Mouse (Mus musculus): ENCODE results near the gene Chmp2a. TPM values are rescaled to one million over a fixed set of nuclear protein-coding genes. Genes with fewer than 3 reads are reported as not detected.

Chmp2a gene
- polyA plus RNA-seq (2012; rRNA removed): 67.1 and 76.2 TPM in 2 replicates

GRCm38 (mm10) chr7:13034148-13034977, at the start of gene Chmp2a:
Gene Chmp2a, minus strand, starts transcription at chr7:13034807.

GRCm38 (mm10) chr7:13054287-13055010, 19.8 kb upstream of the Chmp2a start, which contains the start of gene Mzf1:
Gene Mzf1, minus strand, starts transcription at chr7:13054764.

GRCm38 (mm10) chr7:13037901-13038555, 3.4 kb upstream of the Chmp2a start, which contains the start of gene Ube2m:
Gene Ube2m, minus strand, starts transcription at chr7:13038275.

GRCm38 (mm10) chr7:13010005-13010908, 24.4 kb downstream of the Chmp2a start, which contains the start of gene Zbtb45:
Gene Zbtb45, minus strand, starts transcription at chr7:13010034.

DNA sequence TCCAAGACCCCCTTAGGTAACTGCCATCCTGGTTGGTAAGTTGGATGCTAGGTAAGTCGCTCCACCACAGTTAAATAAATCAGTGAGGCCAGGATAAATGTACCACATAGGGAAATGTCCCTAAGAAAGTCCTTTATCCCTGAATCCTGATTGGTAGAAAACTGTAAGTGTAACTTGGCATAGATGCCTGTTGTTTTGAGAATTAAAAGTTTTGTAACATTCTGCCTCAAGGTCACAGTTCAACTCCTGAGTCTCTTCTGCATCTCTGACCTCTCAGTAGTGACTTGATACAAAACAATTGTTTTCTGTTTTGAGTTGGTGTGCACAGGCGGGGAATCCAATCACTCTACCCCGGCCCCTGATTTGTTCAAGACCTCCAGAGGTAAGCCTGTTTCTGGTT, 35.8 kb downstream of the Chmp2a start, which contains the start of gene Trim28:
TSS of gene Trim28 (plus strand) at position 264 of the 400 bp plus-strand sequence.

GRCm38 (mm10) chr7:12998053-12998452, 36.6 kb downstream of the Chmp2a start, which contains the start of gene Slc27a5:
Gene Slc27a5, minus strand, starts transcription at chr7:12998192.

Other genes with a start within 250 kb of the Chmp2a start
- gene Zscan18, start 231.2 kb downstream of the Chmp2a start, polyA plus RNA-seq (2012; rRNA removed): 3.9 and 4.8 TPM in 2 replicates
- gene Zfp329, start 215.9 kb downstream of the Chmp2a start, polyA plus RNA-seq (2012; rRNA removed): 0.62 and 1.2 TPM in 2 replicates
- gene Zfp110, start 200.0 kb downstream of the Chmp2a start, polyA plus RNA-seq (2012; rRNA removed): 4.6 and 11.1 TPM in 2 replicates
- gene Zfp128, start 153.6 kb downstream of the Chmp2a start, polyA plus RNA-seq (2012; rRNA removed): 1.4 and 1.5 TPM in 2 replicates
- gene Zscan22, start 137.0 kb downstream of the Chmp2a start, polyA plus RNA-seq (2012; rRNA removed): 15.0 and 21.0 TPM in 2 replicates
- 4,303 and 5,955 TPM in 2 replicates for gene Rps5, start 112.5 kb downstream of the Chmp2a start, polyA plus RNA-seq (2012; rRNA removed)
- 1.1 and 1.4 TPM in 2 replicates for gene Rnf225, start 107.4 kb downstream of the Chmp2a start, polyA plus RNA-seq (2012; rRNA removed)
- 15.2 and 15.9 TPM in 2 replicates for gene Zfp324, start 69.0 kb downstream of the Chmp2a start, polyA plus RNA-seq (2012; rRNA removed)
- 8.6 and 10.7 TPM in 2 replicates for gene Zfp446, start 57.0 kb downstream of the Chmp2a start, polyA plus RNA-seq (2012; rRNA removed)
- 0.14 and 0.92 TPM in 2 replicates for gene Slc27a5, start 36.6 kb downstream of the Chmp2a start, polyA plus RNA-seq (2012; rRNA removed)
- gene Trim28, start 35.7 kb downstream of the Chmp2a start, polyA plus RNA-seq (2012; rRNA removed): 489 and 576 TPM in 2 replicates
- 65.0 and 66.4 TPM in 2 replicates for gene Zbtb45, start 24.8 kb downstream of the Chmp2a start, polyA plus RNA-seq (2012; rRNA removed)
- gene Ube2m, start 3.5 kb upstream of the Chmp2a start, polyA plus RNA-seq (2012; rRNA removed): 121 and 156 TPM in 2 replicates
- gene Mzf1, start 20.0 kb upstream of the Chmp2a start, polyA plus RNA-seq (2012; rRNA removed): 8.6 and 8.9 TPM in 2 replicates
- gene Vmn1r85, start 60.4 kb upstream of the Chmp2a start, polyA plus RNA-seq (2012; rRNA removed): not detected in 2 replicates
- gene Vmn1r86, start 85.1 kb upstream of the Chmp2a start, polyA plus RNA-seq (2012; rRNA removed): not detected in 2 replicates
- gene Vmn1r87, start 105.3 kb upstream of the Chmp2a start, polyA plus RNA-seq (2012; rRNA removed): not detected in 2 replicates
- gene Vmn1r88, start 124.8 kb upstream of the Chmp2a start, polyA plus RNA-seq (2012; rRNA removed): not detected in 2 replicates
- not detected in 2 replicates for gene Vmn1r89, start 178.2 kb upstream of the Chmp2a start, polyA plus RNA-seq (2012; rRNA removed)
- gene Lig1, start 242.5 kb upstream of the Chmp2a start, polyA plus RNA-seq (2012; rRNA removed): 10.6 and 15.3 TPM in 2 replicates
- 5.8 and 5.9 TPM in 2 replicates for gene Zswim9, start 243.9 kb upstream of the Chmp2a start, polyA plus RNA-seq (2012; rRNA removed)